Mouse (Mus musculus) heart, embryonic 14.5 days (tissue): Measurements from ENCODE around the gene Metrn. TPM values are rescaled to one million over a fixed set of nuclear protein-coding genes. Genes with fewer than 3 reads are reported as not detected.

Source experiments
- ATAC-seq: fragments of 200-750 bp; cut with Nextera tagmentation; 2 replicates; pipeline ENCODE4 v1.8.0; 2017; ENCODE audit warnings: low read depth, moderate TSS enrichment; ENCODE audit not compliant: insufficient number of reproducible peaks, insufficient read depth, low FRiP score
- H3K27ac ChIP-seq, 2 experiments: fragments of 200-500 bp in 1 of 2; fragments of 300-500 bp in 1 of 2; sonication (generic) in 1 of 2; replicated peaks in 1 of 2; 2 replicates each; pipeline ENCODE4 v1.5.1; 2012 to 2014; ENCODE audit warnings: low read depth in 2 of 2, low read length in 2 of 2, control low read depth in 1 of 2, mild to moderate bottlenecking in 1 of 2, mixed read lengths in 1 of 2; ENCODE audit not compliant: control insufficient read depth in 1 of 2, insufficient read depth in 1 of 2
- H3K27me3 ChIP-seq: fragments of 300-500 bp; sonication (generic); 2 replicates; pipeline ENCODE4 v1.6.1; 2014; ENCODE audit warnings: mild to moderate bottlenecking, low read length, control low read depth; ENCODE audit not compliant: control insufficient read depth, insufficient read depth
- H3K36me3 ChIP-seq: fragments of 300-500 bp; sonication (generic); 2 replicates; pipeline ENCODE4 v1.6.1; 2014; ENCODE audit warnings: mild to moderate bottlenecking, control low read depth, low read length, mixed read lengths; ENCODE audit not compliant: control insufficient read depth, insufficient read depth
- H3K4me1 ChIP-seq, 2 experiments: fragments of 200-500 bp in 1 of 2; fragments of 300-500 bp in 1 of 2; sonication (generic) in 1 of 2; 2 replicates each; pipeline ENCODE4 v1.6.1; 2012 to 2014; ENCODE audit warnings: low read length in 2 of 2, control low read depth in 1 of 2, mixed read lengths in 1 of 2; ENCODE audit not compliant: control insufficient read depth in 2 of 2, insufficient read depth in 2 of 2
- H3K4me2 ChIP-seq: fragments of 300-500 bp; sonication (generic); 2 replicates; pipeline ENCODE4 v1.6.1; 2014; ENCODE audit warnings: mild to moderate bottlenecking, low read length
- H3K4me3 ChIP-seq, 2 experiments: fragments of 200-500 bp in 1 of 2; fragments of 300-500 bp in 1 of 2; sonication (generic) in 1 of 2; 2 replicates each; pipeline ENCODE4 v1.5.1; 2012 to 2014; ENCODE audit warnings: low read length in 2 of 2, mild to moderate bottlenecking in 2 of 2, control low read depth in 1 of 2, low read depth in 1 of 2, moderate library complexity in 1 of 2; ENCODE audit not compliant: control insufficient read depth in 1 of 2, insufficient read depth in 1 of 2
- H3K9ac ChIP-seq: fragments of 300-500 bp; sonication (generic); 2 replicates; pipeline ENCODE4 v1.6.1; 2014; ENCODE audit warnings: mild to moderate bottlenecking, low read length
- H3K9me3 ChIP-seq: fragments of 300-500 bp; sonication (generic); 2 replicates; pipeline ENCODE4 v1.6.1; 2016; ENCODE audit warnings: low read length, control low read depth; ENCODE audit not compliant: control insufficient read depth
- WGBS: fragments of 180-500 bp; shearing (Covaris S2); extraction: QIAGEN DNeasy Blood & Tissue Kit; methylation state at CpG from one replicate; pipeline ENCODE4 v1.1.7; 2014; 5-methylcytosine and 5-hydroxymethylcytosine counted together
- polyA plus RNA-seq: library from polyadenylated mRNA; unstranded; fragments of >200 nt; fragmentation: Nextera tagmentation; extraction: Ambion mirVana; gene quantifications from 2 replicates; pipeline ENCODE4 v1.2.1, GENCODE M21; 2014

The Metrn gene
- polyA plus RNA-seq, result 3.3 and 10.1 TPM in 2 replicates

DNA sequence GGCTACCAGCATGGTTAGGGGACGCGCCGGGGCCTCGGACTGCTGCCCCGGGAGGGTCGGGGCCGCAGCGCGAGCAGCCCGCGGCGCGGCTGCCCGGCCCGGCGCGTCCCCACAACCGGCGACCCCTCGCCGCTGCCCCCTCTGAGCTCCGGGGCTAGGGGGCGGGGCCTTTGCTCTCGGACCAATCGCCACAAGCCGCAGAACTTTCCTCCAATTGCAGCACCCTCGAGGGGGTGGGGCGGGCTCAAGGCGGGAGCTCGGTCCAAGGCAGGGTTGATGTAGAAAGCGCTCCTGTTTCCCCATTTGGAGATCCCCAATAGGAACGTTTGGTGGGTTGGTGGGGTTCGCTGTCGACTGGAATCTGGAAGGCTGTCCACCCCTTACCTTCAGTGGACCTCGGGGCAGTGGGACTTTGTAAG is at the start of gene Metrn:
Metrn (minus strand) TSS at position 186 of the 419 bp plus-strand sequence.
- ATAC-seq, result peak; percentile 69
- H3K27me3 ChIP-seq, result no peaks in the 10 kb centered on the region
- 0 out of 4 replicates have a peak within 1 kb of the TSS, but pooled peaks of 1 of the 2 experiments have one; percentile 24 for H3K27ac ChIP-seq
- WGBS, result 2% methylated on average over 35 of the region's 35 CpGs
- no peaks in the 10 kb centered on the region for H3K9me3 ChIP-seq
- H3K4me2 ChIP-seq, result peak within 1 kb of the TSS; percentile 95
- no peaks in the 10 kb centered on the region for H3K36me3 ChIP-seq
- H3K4me1 ChIP-seq, result peaks cover 17 to 25% of the 10 kb centered on the region in 2 experiments
- peak within 1 kb of the TSS; percentile 61 to 86 for H3K4me3 ChIP-seq
- H3K9ac ChIP-seq, result peak within 1 kb of the TSS; percentile 67

- WGBS, result 2% methylated on average over 14 of the region's 21 CpGs
- Histone ChIP-seq H3K36me3 (peaks cover 50% of the 10 kb centered on the region), H3K27ac (peak within 1 kb of the TSS; percentile 28 to 89), H3K4me3 (peak within 1 kb of the TSS; percentile 76 to 91), H3K4me1 (peaks cover 5 to 15% of the 10 kb centered on the region in 2 experiments), H3K27me3 (no peaks in the 10 kb centered on the region), H3K4me2 (peak within 1 kb of the TSS; percentile 88), H3K9me3 (no peaks in the 10 kb centered on the region), H3K9ac (peak within 1 kb of the TSS; percentile 96)
- ATAC-seq, result peak; percentile 92
Observed at GRCm38 (mm10) chr17:25844396-25844901, 47.5 kb upstream of the Metrn start, which contains the start of gene Rhot2. Gene Rhot2 (minus strand): TSS chr17:25844851.

DNA sequence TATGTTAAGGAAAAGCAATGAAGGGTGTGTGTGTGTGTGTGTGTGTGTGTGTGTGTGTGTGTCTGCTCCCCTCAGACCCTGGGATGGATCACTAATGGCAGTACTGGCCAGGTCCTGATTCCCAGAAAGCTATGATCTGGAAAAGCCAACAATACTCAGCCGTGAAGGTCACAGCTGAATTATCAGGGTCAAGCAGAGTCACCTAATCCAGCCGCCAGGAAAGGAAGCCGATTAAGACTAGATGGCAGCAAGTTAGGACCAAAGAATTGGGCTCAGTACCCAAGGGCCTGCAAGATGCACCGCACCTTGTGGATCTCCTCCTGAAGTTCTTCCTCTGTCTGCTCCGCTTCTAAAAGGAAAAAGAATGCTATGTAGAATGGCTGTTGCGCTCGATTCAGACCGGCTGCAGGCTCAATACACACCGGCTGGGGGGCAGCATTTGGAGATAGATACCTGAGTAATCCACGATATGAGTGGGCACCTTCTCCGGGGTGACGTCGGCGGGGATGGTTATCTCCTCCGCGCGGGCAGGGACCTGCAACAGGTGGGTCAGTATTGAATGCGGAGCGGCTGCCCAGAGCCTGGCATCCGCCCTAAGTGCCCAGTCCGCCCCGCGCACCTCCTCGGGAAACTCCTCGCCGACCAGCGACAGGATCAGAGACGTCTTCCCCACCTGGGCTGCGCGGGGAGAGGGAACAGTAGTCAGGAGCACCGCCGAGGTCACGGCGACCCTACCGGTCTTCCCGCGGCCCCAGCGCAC is 46.9 kb upstream of the Metrn start:
- 1% methylated on average over 38 of the region's 38 CpGs for WGBS
- peaks cover 52% of the 10 kb centered on the region for H3K36me3 ChIP-seq
- peak overlapping the region; percentile 76 to 91 for H3K4me3 ChIP-seq

GRCm38 (mm10) chr17:25843122-25843521 is 46.2 kb upstream of the Metrn start:
- H3K9ac ChIP-seq, result peak overlapping the region; percentile 96
- H3K4me1 ChIP-seq, result peaks cover 5 to 15% of the 10 kb centered on the region in 2 experiments
- ATAC-seq, result no peak
- H3K4me2 ChIP-seq, result peak overlapping the region; percentile 88
- peaks cover 54% of the 10 kb centered on the region for H3K36me3 ChIP-seq
- H3K9me3 ChIP-seq, result no peaks in the 10 kb centered on the region
- H3K4me3 ChIP-seq, result peak overlapping the region; percentile 76 to 91
- no peaks in the 10 kb centered on the region for H3K27me3 ChIP-seq
- WGBS, result 92% methylated on average over 4 of the region's 4 CpGs
- no peak overlapping the region for H3K27ac ChIP-seq

More for the DNA sequence above, 46.9 kb upstream of the Metrn start:
- no peaks in the 10 kb centered on the region for H3K9me3 ChIP-seq
- peaks cover 5 to 15% of the 10 kb centered on the region in 2 experiments for H3K4me1 ChIP-seq
- H3K4me2 ChIP-seq, result peak overlapping the region; percentile 88
- no peaks in the 10 kb centered on the region for H3K27me3 ChIP-seq
- peak overlapping the region; percentile 96 for H3K9ac ChIP-seq
- ATAC-seq, result peak; percentile 10
- peak overlapping the region; percentile 28 to 89 for H3K27ac ChIP-seq

DNA sequence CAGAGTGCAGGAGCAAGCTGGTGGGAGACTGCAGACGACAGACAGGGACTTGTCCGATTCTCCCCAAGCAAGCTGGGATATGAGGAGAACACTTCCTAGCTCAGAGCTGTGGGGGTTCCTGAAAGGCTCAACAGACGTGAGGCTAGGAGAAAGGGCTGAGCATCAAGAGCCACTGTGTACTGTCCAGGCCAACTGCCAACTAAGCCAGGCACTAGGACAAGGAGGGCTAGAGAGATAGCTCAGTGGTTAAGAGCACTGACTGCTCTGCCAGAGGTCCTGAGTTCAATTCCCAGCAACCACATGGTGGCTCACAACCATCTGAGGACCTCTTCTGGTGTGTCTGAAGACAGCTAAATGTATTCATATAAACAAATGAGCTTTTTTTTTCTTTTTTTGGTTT is 45.6 kb upstream of the Metrn start:
- Histone ChIP-seq H3K4me3 (no peak overlapping the region), H3K9me3 (no peaks in the 10 kb centered on the region), H3K27me3 (no peaks in the 10 kb centered on the region), H3K4me1 (peaks cover 8 to 20% of the 10 kb centered on the region in 2 experiments), H3K36me3 (peaks cover 56% of the 10 kb centered on the region), H3K27ac (no peak overlapping the region), H3K9ac (no peak overlapping the region), H3K4me2 (no peak overlapping the region)
- ATAC-seq, result no peak
- WGBS, result 80% methylated on average over 3 of the region's 3 CpGs

DNA sequence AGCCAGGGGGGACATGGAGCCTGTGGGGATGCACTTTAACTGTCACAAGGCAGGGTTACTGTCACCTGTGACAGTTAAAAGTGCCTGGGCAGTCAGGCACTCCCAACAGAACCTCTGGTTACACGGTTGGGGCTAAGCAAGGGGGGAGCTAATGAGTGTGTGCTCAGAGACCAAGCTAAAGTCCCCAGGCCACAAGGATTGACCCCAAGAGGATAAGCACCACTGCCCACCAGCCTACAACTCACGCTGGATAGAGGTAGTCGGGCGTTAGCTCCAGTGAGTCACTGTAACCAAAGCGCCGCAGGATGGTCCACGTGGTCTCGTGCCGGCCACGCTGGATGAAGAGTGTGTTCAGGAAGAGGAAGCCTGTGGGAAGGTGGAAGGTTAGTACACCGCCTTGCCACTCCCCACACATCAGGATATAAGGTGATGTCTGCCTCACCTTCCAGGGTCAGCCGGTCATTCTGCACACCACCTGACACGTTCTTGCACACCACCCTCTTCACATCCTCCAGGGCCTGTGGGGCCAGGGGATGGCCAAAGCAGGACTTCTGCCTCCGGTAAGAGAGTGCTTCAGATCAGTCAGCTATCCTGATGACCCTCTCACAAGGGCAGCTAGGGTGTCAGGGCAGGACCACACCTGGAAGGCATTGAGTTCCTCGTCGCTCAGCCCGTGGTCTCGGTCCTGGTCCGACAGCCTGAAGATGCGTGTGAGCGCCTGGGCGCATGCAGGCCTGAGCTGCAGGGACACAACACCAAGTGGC is 44.4 kb upstream of the Metrn start, which contains the start of gene Gm20683:
Gm20683 (minus strand) TSS at position 647 of the 764 bp plus-strand sequence.
- no peak within 1 kb of the TSS for H3K4me2 ChIP-seq
- H3K9me3 ChIP-seq, result no peaks in the 10 kb centered on the region
- peaks cover 17 to 32% of the 10 kb centered on the region in 2 experiments for H3K4me1 ChIP-seq
- H3K9ac ChIP-seq, result no peak within 1 kb of the TSS
- ATAC-seq, result no peak
- H3K27me3 ChIP-seq, result no peaks in the 10 kb centered on the region
- no peak within 1 kb of the TSS for H3K4me3 ChIP-seq
- no peak within 1 kb of the TSS for H3K27ac ChIP-seq
- 92% methylated on average over 22 of the region's 22 CpGs for WGBS
- H3K36me3 ChIP-seq, result peaks cover 57% of the 10 kb centered on the region

DNA sequence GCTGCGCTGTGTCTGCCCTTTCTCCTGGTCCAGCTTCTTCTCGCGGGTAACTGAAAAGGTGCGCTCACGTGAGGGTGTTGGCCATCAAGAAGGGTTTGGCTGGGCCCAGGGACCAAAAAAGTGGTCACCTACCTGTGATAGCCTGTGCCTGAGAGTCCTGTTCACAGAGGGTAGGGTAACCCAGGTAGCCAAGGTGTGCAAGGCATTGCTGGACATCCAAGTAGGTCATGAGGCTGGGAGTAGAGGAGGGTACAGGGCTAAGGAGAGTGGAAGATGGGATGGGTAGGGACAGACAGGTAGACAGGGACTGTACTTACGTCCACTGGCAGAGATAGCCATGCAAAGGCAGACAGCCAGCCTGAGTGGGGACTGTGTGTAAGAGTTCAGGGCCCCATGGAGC is 43.6 kb upstream of the Metrn start:
- H3K27me3 ChIP-seq, result no peaks in the 10 kb centered on the region
- H3K36me3 ChIP-seq, result peaks cover 64% of the 10 kb centered on the region
- no peak overlapping the region for H3K4me2 ChIP-seq
- H3K4me1 ChIP-seq, result peaks cover 20 to 39% of the 10 kb centered on the region in 2 experiments
- WGBS, result 96% methylated on average over 6 of the region's 6 CpGs
- H3K9ac ChIP-seq, result no peak overlapping the region
- no peak for ATAC-seq
- no peak overlapping the region for H3K27ac ChIP-seq
- no peaks in the 10 kb centered on the region for H3K9me3 ChIP-seq
- no peak overlapping the region for H3K4me3 ChIP-seq
